Mouse (Mus musculus) left cerebral cortex, postnatal 25 days (tissue): Measurements from ENCODE around the gene Ccl22. TPM values are rescaled to one million over a fixed set of nuclear protein-coding genes. Genes with fewer than 3 reads are reported as not detected.

Experiments used
- DNase-seq, 2 experiments: peaks; one replicate each; pipeline ENCODE4 v3.0.0; 2022; ENCODE audit warnings: low spot score in 2 of 2, mixed read lengths in 1 of 2
- intact Hi-C: fragments of 180-260 bp; cut with DNase I; formaldehyde crosslinking; loops from one replicate; pipeline ENCODE4 v1.15.1; 2025
- total RNA-seq, 2 experiments: library from RNA; stranded (reverse); gene quantifications; 2 replicates each; pipeline ENCODE4 v1.2.3; 2021

Gene Ccl22
- total RNA-seq, 2 experiments from 2014 or later = 0.21 TPM; not detected in 1

DNA sequence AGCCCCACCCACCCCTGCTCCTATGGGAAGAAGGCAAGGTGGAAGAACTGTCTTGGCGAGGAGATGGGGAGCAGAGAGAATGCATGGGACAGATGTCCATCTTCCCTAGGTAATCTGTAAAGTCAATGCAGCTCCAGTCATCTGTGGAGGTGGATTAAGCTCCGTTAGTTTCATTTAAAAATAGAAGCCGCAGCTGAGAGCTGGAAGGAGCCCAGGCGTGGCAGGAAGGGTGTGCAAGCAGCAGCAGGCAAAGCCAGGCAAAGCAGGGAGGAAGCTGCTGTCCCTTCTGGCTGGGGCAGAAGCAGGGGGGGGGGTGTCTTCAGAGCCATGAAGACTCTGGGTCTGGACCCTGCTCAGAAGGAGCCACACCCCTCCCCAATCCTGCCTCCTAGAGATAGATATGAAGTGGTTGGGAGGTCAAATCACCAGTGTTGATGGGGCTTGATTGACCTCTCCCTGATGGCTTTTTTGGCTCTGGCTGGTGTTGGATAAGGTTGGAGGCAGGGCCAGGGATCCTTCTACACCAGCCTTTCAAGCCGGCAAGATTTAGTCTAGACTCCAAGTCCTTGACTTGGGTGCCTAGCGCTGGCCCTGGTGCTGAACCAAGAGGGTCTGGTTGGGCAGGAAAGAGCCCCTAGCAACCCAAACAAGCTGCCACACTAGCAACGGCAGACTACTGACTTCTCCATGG, 55.0 kb downstream of the Ccl22 start:
- intact Hi-C loops = no loop called here
- peak; percentile 53 to 93 for DNase-seq

Other genes with a start within 250 kb of the Ccl22 start
- 10 to 100 TPM; 23.3 to 24.6 TPM for gene Cpne2, start 212.6 kb upstream of the Ccl22 start, total RNA-seq
- gene Rspry1, start 143.7 kb upstream of the Ccl22 start, total RNA-seq = 10 to 100 TPM; 26.6 to 30.3 TPM
- 10 to 100 TPM; 37.2 to 44.9 TPM for gene Fam192a, start 143.6 kb upstream of the Ccl22 start, total RNA-seq
- gene Arl2bp, start 79.0 kb upstream of the Ccl22 start, total RNA-seq = 100 to 1,000 TPM; 157 to 158 TPM
- gene Pllp, start 49.3 kb upstream of the Ccl22 start, total RNA-seq = 10 to 100 TPM; 37.5 to 40.2 TPM
- gene Cx3cl1, start 26.4 kb downstream of the Ccl22 start, total RNA-seq = 100 to 1,000 TPM; 749 to 762 TPM
- gene Ccl17, start 64.9 kb downstream of the Ccl22 start, total RNA-seq = 1 to 10 TPM; 8.6 to 9.3 TPM
- gene Coq9, start 92.7 kb downstream of the Ccl22 start, total RNA-seq = 10 to 100 TPM; 82.4 to 94.4 TPM
- gene Ciapin1, start 92.8 kb downstream of the Ccl22 start, total RNA-seq = 10 to 100 TPM; 67.9 to 74.1 TPM
- gene Polr2c, start 111.9 kb downstream of the Ccl22 start, total RNA-seq = 10 to 100 TPM; 67.4 to 76.6 TPM
- gene Dok4, start 130.7 kb downstream of the Ccl22 start, total RNA-seq = 10 to 100 TPM; 23.2 to 25.6 TPM
- 1 to 10 TPM; 1.5 to 1.7 TPM for gene Ccdc102a, start 172.5 kb downstream of the Ccl22 start, total RNA-seq
- gene Adgrg5, start 178.1 kb downstream of the Ccl22 start, total RNA-seq = not detected
- 10 to 100 TPM; 67.2 to 94.5 TPM for gene Adgrg1, start 229.2 kb downstream of the Ccl22 start, total RNA-seq